Comparison of ENCODE assay signal across 17 mouse cellular contexts in genomic region chr16:74397291-74397690, GRCm38 (mm10). TPM values are rescaled to one million over a fixed set of nuclear protein-coding genes. Genes with fewer than 3 reads are reported as not detected.
DNase-seq lines count a peak whose midpoint lies in the region; ATAC-seq and TF ChIP-seq lines count a peak whose summit lies in the region.
"Had no signal": no experiment of that assay in that cellular context is flagged by ENCODE, and none has a peak within 500 bp of the region (broad histone marks: within the 10 kb centered on the region; RNA-seq: fewer than 3 reads in every experiment).

No protein-coding gene starts in this region.

- no peak for TF ChIP-seq CTCF in midbrain, postnatal 0 days (IDR thresholded peaks at IDR 0.05)
- no peak for TF ChIP-seq CTCF in hindbrain, postnatal 0 days (IDR thresholded peaks at IDR 0.05; ENCODE audit: low read depth)

- peaks cover 8% of the 10 kb centered on the region; the same call in 1 of the 2 replicates for H3K4me1 ChIP-seq in midbrain, postnatal 0 days (ENCODE audit: insufficient read depth, low read length)
- H3K4me1 ChIP-seq in midbrain, embryonic 13.5 days (replicated peaks) = peaks cover 16% of the 10 kb centered on the region; the same call in 1 of the 2 replicates
- peaks cover 20% of the 10 kb centered on the region for H3K4me1 ChIP-seq in forebrain, embryonic 16.5 days (replicated peaks; ENCODE audit: control insufficient read depth, insufficient read depth, low read length)
- H3K4me1 ChIP-seq in hindbrain, postnatal 0 days (ENCODE audit: insufficient read depth, low read length) = no peaks in the 10 kb centered on the region
- H3K4me1 ChIP-seq: embryonic facial prominence, embryonic 15.5 days; heart, embryonic 15.5 days had no signal

- no peaks in the 10 kb centered on the region for H3K36me3 ChIP-seq in midbrain, postnatal 0 days (ENCODE audit: insufficient read depth, low read length)
- no peaks in the 10 kb centered on the region for H3K36me3 ChIP-seq in midbrain, embryonic 13.5 days
- H3K36me3 ChIP-seq in forebrain, embryonic 16.5 days (ENCODE audit: control insufficient read depth, insufficient read depth) = no peaks in the 10 kb centered on the region
- no peaks in the 10 kb centered on the region for H3K36me3 ChIP-seq in hindbrain, postnatal 0 days (ENCODE audit: insufficient read depth, low read length)
- H3K36me3 ChIP-seq: embryonic facial prominence, embryonic 15.5 days; heart, embryonic 15.5 days had no signal

- 66% methylated on average over 2 of the region's 2 CpGs for WGBS in midbrain, postnatal 0 days
- 44% methylated on average over 2 of the region's 2 CpGs for WGBS in midbrain, embryonic 13.5 days
- 17% methylated on average over 2 of the region's 2 CpGs for WGBS in forebrain, embryonic 16.5 days
- 47% methylated on average over 2 of the region's 2 CpGs for WGBS in hindbrain, postnatal 0 days

- peak; percentile 56 for DNase-seq in midbrain, postnatal 0 days (ENCODE audit: low spot score)
- DNase-seq in hindbrain, postnatal 0 days (ENCODE audit: low spot score) = peak; percentile 52
- DNase-seq in urinary bladder, postnatal 36 days (ENCODE audit: low spot score in 2 of 2) = no peak
- no peak for DNase-seq in gastrocnemius, adult 18-20 months (ENCODE audit: low spot score)
- no peak for DNase-seq in gastrocnemius, postnatal 25 days
- no peak for DNase-seq in lung, postnatal 14 days
- DNase-seq: B cell, adult 2 months; cerebellum, postnatal 36 days; kidney, adult 8-10 months; lung, postnatal 4 days; thymus, postnatal 4 days had no signal

- no peaks in the 10 kb centered on the region for H3K27me3 ChIP-seq in midbrain, postnatal 0 days (ENCODE audit: insufficient read depth, low read length)
- no peaks in the 10 kb centered on the region for H3K27me3 ChIP-seq in midbrain, embryonic 13.5 days
- no peaks in the 10 kb centered on the region for H3K27me3 ChIP-seq in forebrain, embryonic 16.5 days (replicated peaks; ENCODE audit: control insufficient read depth, insufficient read depth, low read length)
- H3K27me3 ChIP-seq in hindbrain, postnatal 0 days (ENCODE audit: insufficient read depth, low read length) = no peaks in the 10 kb centered on the region
- H3K27me3 ChIP-seq: embryonic facial prominence, embryonic 15.5 days; heart, embryonic 15.5 days; Patski had no signal

- ATAC-seq in midbrain, postnatal 0 days (ENCODE audit: low FRiP score) = no peak
- no peak for ATAC-seq in midbrain, embryonic 13.5 days
- ATAC-seq in forebrain, embryonic 16.5 days = peak; percentile 92
- ATAC-seq in hindbrain, postnatal 0 days = peak; percentile 83
- ATAC-seq: Patski had no signal

- H3K4me2 ChIP-seq in midbrain, postnatal 0 days (ENCODE audit: low read depth, low read length, poor library complexity, severe bottlenecking) = no peak overlapping the region
- no peak overlapping the region for H3K4me2 ChIP-seq in midbrain, embryonic 13.5 days (replicated peaks)
- H3K4me2 ChIP-seq in forebrain, embryonic 16.5 days (ENCODE audit: low read length) = no peak overlapping the region
- H3K4me2 ChIP-seq in hindbrain, postnatal 0 days (ENCODE audit: low read depth, low read length) = no peak overlapping the region
- H3K4me2 ChIP-seq: embryonic facial prominence, embryonic 15.5 days; heart, embryonic 15.5 days had no signal

- H3K4me3 ChIP-seq in midbrain, postnatal 0 days (ENCODE audit: low read depth, low read length) = no peak overlapping the region
- no peak overlapping the region for H3K4me3 ChIP-seq in midbrain, embryonic 13.5 days (replicated peaks)
- H3K4me3 ChIP-seq in forebrain, embryonic 16.5 days (replicated peaks; ENCODE audit: low read length) = no peak overlapping the region
- no peak overlapping the region for H3K4me3 ChIP-seq in hindbrain, postnatal 0 days (ENCODE audit: low read length)
- H3K4me3 ChIP-seq: embryonic facial prominence, embryonic 15.5 days; heart, embryonic 15.5 days had no signal

- no peak overlapping the region for H3K27ac ChIP-seq in midbrain, postnatal 0 days (ENCODE audit: low read depth, low read length)
- H3K27ac ChIP-seq in midbrain, embryonic 13.5 days = no peak overlapping the region
- H3K27ac ChIP-seq in forebrain, embryonic 16.5 days (ENCODE audit: low read length) = no peak overlapping the region
- H3K27ac ChIP-seq in hindbrain, postnatal 0 days = no peak overlapping the region
- H3K27ac ChIP-seq: embryonic facial prominence, embryonic 15.5 days; heart, embryonic 15.5 days had no signal

- no peaks in the 10 kb centered on the region for H3K9me3 ChIP-seq in midbrain, postnatal 0 days (ENCODE audit: low read length)
- no peaks in the 10 kb centered on the region for H3K9me3 ChIP-seq in midbrain, embryonic 13.5 days
- H3K9me3 ChIP-seq in forebrain, embryonic 16.5 days (ENCODE audit: control insufficient read depth, low read length) = no peaks in the 10 kb centered on the region
- H3K9me3 ChIP-seq in hindbrain, postnatal 0 days (ENCODE audit: low read length) = no peaks in the 10 kb centered on the region
- H3K9me3 ChIP-seq: embryonic facial prominence, embryonic 15.5 days; heart, embryonic 15.5 days had no signal

- no peak overlapping the region for H3K9ac ChIP-seq in midbrain, postnatal 0 days (replicated peaks; ENCODE audit: low read length, poor library complexity, severe bottlenecking)
- no peak overlapping the region for H3K9ac ChIP-seq in midbrain, embryonic 13.5 days (replicated peaks)
- no peak overlapping the region for H3K9ac ChIP-seq in forebrain, embryonic 16.5 days (replicated peaks; ENCODE audit: low read depth, low read length)
- no peak overlapping the region for H3K9ac ChIP-seq in hindbrain, postnatal 0 days (replicated peaks; ENCODE audit: low read length)
- H3K9ac ChIP-seq: embryonic facial prominence, embryonic 15.5 days; heart, embryonic 15.5 days had no signal

RNA-seq across cellular contexts. Expression of gene Robo2, which starts 14.3 kb away (rescaled TPM):
- total RNA-seq in midbrain, postnatal 0 days (2014; rRNA removed) = 134 and 171 TPM in 2 replicates
- 49.8 and 50.4 TPM in 2 replicates for polyA plus RNA-seq in midbrain, postnatal 0 days (2015; fragmentation: Nextera tagmentation; extraction: Ambion mirVana)
- polyA plus RNA-seq in midbrain, embryonic 13.5 days (2015; fragmentation: Nextera tagmentation; extraction: Ambion mirVana) = 79.8 and 83.5 TPM in 2 replicates
- 123 and 132 TPM in 2 replicates for polyA plus RNA-seq in forebrain, embryonic 16.5 days (2015; fragmentation: Nextera tagmentation; extraction: Ambion mirVana)
- total RNA-seq in hindbrain, postnatal 0 days (2014; rRNA removed) = 101 and 118 TPM in 2 replicates
- 47.3 and 50.0 TPM in 2 replicates for polyA plus RNA-seq in hindbrain, postnatal 0 days (2015; fragmentation: Nextera tagmentation; extraction: Ambion mirVana)
- under 1 TPM; 0.21 to 0.85 TPM for total RNA-seq in gastrocnemius, adult 18-20 months (2021)
- total RNA-seq in gastrocnemius, postnatal 25 days (2021) = 1 to 10 TPM in 1 of 2 experiments, under 1 TPM in 1; 0.78 to 1.6 TPM
- total RNA-seq: granulocyte monocyte progenitor cell, adult 5-6 weeks had no signal

Comparison
In these comparisons a context has a peak if more than half of its experiments do, and no peak if none do; other contexts are left out.
1. ATAC-seq: peak in forebrain, embryonic 16.5 days (single experiment) and hindbrain, postnatal 0 days (single experiment); none in midbrain, postnatal 0 days (single experiment) and midbrain, embryonic 13.5 days (single experiment).
2. DNase-seq: peak in midbrain, postnatal 0 days (single experiment) and hindbrain, postnatal 0 days (single experiment); none in urinary bladder, postnatal 36 days (0 of 2), gastrocnemius, adult 18-20 months (single experiment), gastrocnemius, postnatal 25 days (single experiment) and lung, postnatal 14 days (single experiment).
3. RNA of gene Robo2, which starts 14.3 kb away (total RNA-seq): 134 to 171 TPM in midbrain, postnatal 0 days and 101 to 118 TPM in hindbrain, postnatal 0 days; 0.78 to 1.6 TPM in gastrocnemius, postnatal 25 days and 0.21 to 0.85 TPM in gastrocnemius, adult 18-20 months; every median in the first group is over 10 times any median in the second.